Mouse (Mus musculus): ENCODE data around the gene Slf2.
A peak's percentile ranks its signal among the peaks of the same experiment; 100 is the strongest.

The Slf2 gene

GRCm38 (mm10) chr19:44908836-44909460, 22.0 kb upstream of the Slf2 start:
- no peak for DNase-seq

GRCm38 (mm10) chr19:44914481-44915249, 16.3 kb upstream of the Slf2 start:
- no peak for DNase-seq

- DNase-seq: no peak
Observed at GRCm38 (mm10) chr19:44918171-44918570, 12.8 kb upstream of the Slf2 start.

- no peak for DNase-seq
Observed at GRCm38 (mm10) chr19:44921466-44922139, 9.3 kb upstream of the Slf2 start.

GRCm38 (mm10) chr19:44922521-44922920, 8.4 kb upstream of the Slf2 start:
- DNase-seq: no peak

- DNase-seq: no peak
Observed at GRCm38 (mm10) chr19:44924699-44925098, 6.3 kb upstream of the Slf2 start.

GRCm38 (mm10) chr19:44926781-44927180, 4.2 kb upstream of the Slf2 start:
- DNase-seq: no peak

- DNase-seq: no peak
Observed at GRCm38 (mm10) chr19:44927250-44927649, 3.7 kb upstream of the Slf2 start.

GRCm38 (mm10) chr19:44928185-44928584, 2.8 kb upstream of the Slf2 start:
- DNase-seq: no peak

GRCm38 (mm10) chr19:44929251-44929650, 1.7 kb upstream of the Slf2 start:
- no peak for DNase-seq

GRCm38 (mm10) chr19:44929663-44930062, 1.3 kb upstream of the Slf2 start:
- DNase-seq: no peak

- DNase-seq: peak; percentile 5
Observed at GRCm38 (mm10) chr19:44930122-44930521, 829 bp upstream of the Slf2 start.

- peak; percentile 93 for DNase-seq
Observed at GRCm38 (mm10) chr19:44931454-44931759, 456 bp downstream of the Slf2 start.

- no peak for DNase-seq
Observed at GRCm38 (mm10) chr19:44932051-44932450, 1.1 kb downstream of the Slf2 start.

GRCm38 (mm10) chr19:44933136-44933535, 2.2 kb downstream of the Slf2 start:
- no peak for DNase-seq

GRCm38 (mm10) chr19:44959633-44960032, 28.7 kb downstream of the Slf2 start:
- no peak for DNase-seq

GRCm38 (mm10) chr19:44965978-44966377, 35.0 kb downstream of the Slf2 start:
- no peak for DNase-seq

GRCm38 (mm10) chr19:44968329-44968728, 37.4 kb downstream of the Slf2 start:
- no peak for DNase-seq

GRCm38 (mm10) chr19:44976636-44977035, 45.7 kb downstream of the Slf2 start:
- no peak for DNase-seq

GRCm38 (mm10) chr19:44977148-44977547, 46.2 kb downstream of the Slf2 start:
- no peak for DNase-seq

- DNase-seq: no peak
Observed at GRCm38 (mm10) chr19:44980787-44981186, 49.8 kb downstream of the Slf2 start.

GRCm38 (mm10) chr19:44982477-44983115, 51.6 kb downstream of the Slf2 start:
- DNase-seq: no peak

- DNase-seq: no peak
Observed at GRCm38 (mm10) chr19:44983366-44983765, 52.4 kb downstream of the Slf2 start.

GRCm38 (mm10) chr19:44984420-44984819, 53.5 kb downstream of the Slf2 start:
- DNase-seq: no peak
